Mouse (Mus musculus): ENCODE measurements at regions not wholly inside any gene's neighbourhood (a gene's known extent, or its start where the extent isn't known, plus 50 kb on each side); places are given as distances from the start of the nearest gene placed in this dataset.

DNA sequence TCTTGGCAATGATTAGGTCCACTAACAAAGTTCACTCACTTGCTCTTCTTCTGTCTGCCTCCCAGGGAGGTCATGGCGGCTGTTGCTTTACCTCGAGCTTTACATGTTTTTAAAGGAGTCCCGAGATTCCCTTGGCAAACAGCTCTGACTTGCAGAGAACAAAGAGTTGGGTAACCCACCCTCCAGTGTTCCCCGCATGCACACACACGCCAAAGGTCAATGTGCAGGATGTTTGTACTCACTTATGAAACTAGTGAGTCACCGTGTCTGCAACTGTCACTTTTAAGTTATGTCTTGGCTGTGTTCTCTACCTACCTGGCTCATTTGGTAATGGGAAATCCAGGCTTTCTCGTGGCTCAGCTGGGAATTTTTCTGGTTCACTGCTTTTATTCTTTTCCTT lies 529.1 kb upstream of the Slc35b3 start:
- ATAC-seq (ENCODE audit: insufficient read depth) (no peak), DNase-seq (peak; percentile 10)
- H3K4me2 ChIP-seq: no peak overlapping the region
- no peak overlapping the region for H3K9ac ChIP-seq
- H3K27ac ChIP-seq (ENCODE audit: low read depth): no peak overlapping the region
- H3K9me3 ChIP-seq (ENCODE audit: low read depth, low read length): no peaks in the 10 kb centered on the region
- no peaks in the 10 kb centered on the region for H3K27me3 ChIP-seq (ENCODE audit: insufficient read depth, low read length)
- H3K4me1 ChIP-seq (ENCODE audit: insufficient read depth): no peaks in the 10 kb centered on the region
- TF ChIP-seq CTCF (IDR thresholded peaks at IDR 0.05; ENCODE audit: low read depth): no peak
- H3K4me3 ChIP-seq (ENCODE audit: low read depth, low read length): no peak overlapping the region
- WGBS: 65% methylated on average over 7 of the region's 7 CpGs
- no peaks in the 10 kb centered on the region for H3K36me3 ChIP-seq (ENCODE audit: insufficient read depth)

- no peaks in the 10 kb centered on the region for H3K9me3 ChIP-seq (ENCODE audit: low read depth, low read length)
- no peak overlapping the region for H3K27ac ChIP-seq (ENCODE audit: low read depth)
- no peak for ATAC-seq (ENCODE audit: insufficient read depth)
- no peak overlapping the region for H3K4me3 ChIP-seq (ENCODE audit: low read depth, low read length)
- 55% methylated on average over 6 of the region's 6 CpGs for WGBS
- no peaks in the 10 kb centered on the region for H3K36me3 ChIP-seq (ENCODE audit: insufficient read depth)
- H3K4me2 ChIP-seq: no peak overlapping the region
- no peak for DNase-seq
- no peak for TF ChIP-seq CTCF (IDR thresholded peaks at IDR 0.05; ENCODE audit: low read depth)
- H3K27me3 ChIP-seq (ENCODE audit: insufficient read depth, low read length): no peaks in the 10 kb centered on the region
- no peaks in the 10 kb centered on the region for H3K4me1 ChIP-seq (ENCODE audit: insufficient read depth)
- H3K9ac ChIP-seq: no peak overlapping the region
Measured at GRCm38 (mm10) chr13:39472621-39473020, 511.9 kb upstream of the Slc35b3 start.

DNA sequence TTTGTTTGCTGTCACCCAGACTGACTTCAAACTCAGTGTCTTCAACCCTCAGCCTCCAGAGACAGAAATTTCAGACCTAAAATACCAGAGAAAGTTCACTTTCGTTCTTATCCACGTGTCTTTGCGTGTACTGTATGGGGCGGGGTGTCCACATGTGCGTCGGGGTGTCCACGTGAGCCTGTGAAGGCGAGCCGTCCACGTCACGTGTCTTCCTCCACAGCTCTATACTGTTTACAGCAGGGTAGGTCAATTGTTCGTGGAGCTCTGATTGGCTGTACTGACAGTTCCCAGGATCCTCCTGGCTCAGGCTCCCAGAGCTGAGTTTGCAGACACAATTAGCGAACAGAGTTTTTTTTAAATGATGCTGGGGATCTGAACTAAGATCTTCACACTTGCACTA lies 481.1 kb upstream of the Slc35b3 start:
- DNase-seq: no peak
- Histone ChIP-seq H3K4me1 (ENCODE audit: insufficient read depth) (no peaks in the 10 kb centered on the region), H3K4me2 (no peak overlapping the region), H3K36me3 (ENCODE audit: insufficient read depth) (no peaks in the 10 kb centered on the region), H3K9me3 (ENCODE audit: low read depth, low read length) (no peaks in the 10 kb centered on the region), H3K4me3 (ENCODE audit: low read depth, low read length) (no peak overlapping the region), H3K27ac (ENCODE audit: low read depth) (no peak overlapping the region), H3K9ac (no peak overlapping the region), H3K27me3 (ENCODE audit: insufficient read depth, low read length) (no peaks in the 10 kb centered on the region)
- ATAC-seq (ENCODE audit: insufficient read depth): no peak
- no peak for TF ChIP-seq CTCF (IDR thresholded peaks at IDR 0.05; ENCODE audit: low read depth)
- 90% methylated on average over 13 of the region's 13 CpGs for WGBS

DNA sequence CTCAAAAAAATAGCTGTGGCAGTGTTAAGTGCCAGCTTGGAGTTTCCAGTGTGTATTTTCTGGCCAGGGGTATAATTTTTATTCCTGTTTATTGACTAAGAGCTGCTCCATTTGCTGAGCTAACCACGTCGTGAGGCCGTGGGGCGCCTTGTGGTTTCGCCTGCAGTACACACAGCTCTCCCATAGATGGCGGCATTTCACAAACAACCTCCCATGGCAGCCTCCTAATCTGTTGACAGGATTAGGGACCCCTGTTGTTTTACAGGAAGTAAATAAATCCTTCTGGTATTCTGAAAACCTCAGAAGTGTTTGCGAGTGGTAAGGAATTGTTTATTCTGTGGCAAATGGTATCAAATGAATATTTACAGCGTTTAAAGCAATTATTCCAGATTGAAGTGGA lies 480.2 kb upstream of the Slc35b3 start:
- H3K4me2 ChIP-seq: no peak overlapping the region
- WGBS: 16% methylated on average over 8 of the region's 8 CpGs
- no peaks in the 10 kb centered on the region for H3K27me3 ChIP-seq (ENCODE audit: insufficient read depth, low read length)
- no peak overlapping the region for H3K27ac ChIP-seq (ENCODE audit: low read depth)
- ATAC-seq (ENCODE audit: insufficient read depth) (peak; percentile 44; the same call in 1 of the 2 replicates), DNase-seq (peak; percentile 84)
- no peaks in the 10 kb centered on the region for H3K4me1 ChIP-seq (ENCODE audit: insufficient read depth)
- no peaks in the 10 kb centered on the region for H3K36me3 ChIP-seq (ENCODE audit: insufficient read depth)
- no peaks in the 10 kb centered on the region for H3K9me3 ChIP-seq (ENCODE audit: low read depth, low read length)
- TF ChIP-seq CTCF (IDR thresholded peaks at IDR 0.05; ENCODE audit: low read depth): peak; percentile 92
- H3K4me3 ChIP-seq (ENCODE audit: low read depth, low read length): no peak overlapping the region
- no peak overlapping the region for H3K9ac ChIP-seq

- WGBS: 87% methylated on average over 10 of the region's 10 CpGs
- H3K27me3 ChIP-seq (ENCODE audit: insufficient read depth, low read length): no peaks in the 10 kb centered on the region
- no peak overlapping the region for H3K4me3 ChIP-seq (ENCODE audit: low read depth, low read length)
- no peak for DNase-seq
- H3K4me1 ChIP-seq (ENCODE audit: insufficient read depth): no peaks in the 10 kb centered on the region
- no peak overlapping the region for H3K4me2 ChIP-seq
- H3K9me3 ChIP-seq (ENCODE audit: low read depth, low read length): no peaks in the 10 kb centered on the region
- ATAC-seq (ENCODE audit: insufficient read depth): no peak
- H3K36me3 ChIP-seq (ENCODE audit: insufficient read depth): no peaks in the 10 kb centered on the region
- H3K27ac ChIP-seq (ENCODE audit: low read depth): no peak overlapping the region
- TF ChIP-seq CTCF (IDR thresholded peaks at IDR 0.05; ENCODE audit: low read depth): no peak
- H3K9ac ChIP-seq: no peak overlapping the region
Measured at GRCm38 (mm10) chr13:39440336-39440735, 479.7 kb upstream of the Slc35b3 start.

- Histone ChIP-seq H3K4me3 (ENCODE audit: low read depth, low read length) (no peak overlapping the region), H3K27ac (ENCODE audit: low read depth) (no peak overlapping the region), H3K4me2 (no peak overlapping the region), H3K27me3 (ENCODE audit: insufficient read depth, low read length) (no peaks in the 10 kb centered on the region), H3K9me3 (ENCODE audit: low read depth, low read length) (no peaks in the 10 kb centered on the region), H3K9ac (no peak overlapping the region), H3K36me3 (ENCODE audit: insufficient read depth) (no peaks in the 10 kb centered on the region), H3K4me1 (ENCODE audit: insufficient read depth) (no peaks in the 10 kb centered on the region)
- TF ChIP-seq CTCF (IDR thresholded peaks at IDR 0.05; ENCODE audit: low read depth): no peak
- DNase-seq (no peak), ATAC-seq (ENCODE audit: insufficient read depth) (no peak)
- WGBS: 58% methylated on average over 3 of the region's 3 CpGs
Measured at GRCm38 (mm10) chr13:39427996-39428395, 467.3 kb upstream of the Slc35b3 start.

DNA sequence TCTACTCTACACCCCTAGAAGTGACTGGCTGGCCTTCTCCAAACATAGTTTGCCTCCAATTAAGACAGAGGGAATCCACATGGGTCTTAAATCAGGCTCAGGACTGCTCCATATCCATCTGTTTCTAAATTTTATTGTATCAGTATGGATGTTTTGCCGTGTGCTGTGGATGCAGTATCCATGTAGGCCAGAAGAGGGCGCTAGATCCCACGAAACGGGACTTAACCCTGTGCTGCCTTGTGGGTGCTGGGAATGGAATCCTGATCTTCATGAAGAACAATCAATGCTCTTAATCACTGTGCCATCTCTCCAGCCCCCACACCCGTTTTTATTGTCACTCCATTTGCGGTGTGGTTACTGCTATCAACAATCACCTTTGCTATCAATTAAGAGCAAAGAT lies 465.3 kb upstream of the Slc35b3 start:
- H3K36me3 ChIP-seq (ENCODE audit: insufficient read depth): no peaks in the 10 kb centered on the region
- H3K4me2 ChIP-seq: no peak overlapping the region
- no peak for ATAC-seq (ENCODE audit: insufficient read depth)
- H3K27me3 ChIP-seq (ENCODE audit: insufficient read depth, low read length): no peaks in the 10 kb centered on the region
- no peaks in the 10 kb centered on the region for H3K9me3 ChIP-seq (ENCODE audit: low read depth, low read length)
- H3K9ac ChIP-seq: no peak overlapping the region
- peak; percentile 50 for TF ChIP-seq CTCF (IDR thresholded peaks at IDR 0.05; ENCODE audit: low read depth)
- H3K4me1 ChIP-seq (ENCODE audit: insufficient read depth): no peaks in the 10 kb centered on the region
- H3K27ac ChIP-seq (ENCODE audit: low read depth): no peak overlapping the region
- DNase-seq: no peak
- H3K4me3 ChIP-seq (ENCODE audit: low read depth, low read length): no peak overlapping the region
- 61% methylated on average over 6 of the region's 6 CpGs for WGBS

GRCm38 (mm10) chr13:39418127-39418526 lies 457.5 kb upstream of the Slc35b3 start:
- DNase-seq (no peak), ATAC-seq (ENCODE audit: insufficient read depth) (no peak)
- no peak overlapping the region for H3K9ac ChIP-seq
- H3K27ac ChIP-seq (ENCODE audit: low read depth): no peak overlapping the region
- H3K27me3 ChIP-seq (ENCODE audit: insufficient read depth, low read length): no peaks in the 10 kb centered on the region
- 39% methylated on average over 7 of the region's 7 CpGs for WGBS
- TF ChIP-seq CTCF (IDR thresholded peaks at IDR 0.05; ENCODE audit: low read depth): no peak
- H3K4me3 ChIP-seq (ENCODE audit: low read depth, low read length): no peak overlapping the region
- H3K9me3 ChIP-seq (ENCODE audit: low read depth, low read length): no peaks in the 10 kb centered on the region
- no peaks in the 10 kb centered on the region for H3K36me3 ChIP-seq (ENCODE audit: insufficient read depth)
- no peaks in the 10 kb centered on the region for H3K4me1 ChIP-seq (ENCODE audit: insufficient read depth)
- no peak overlapping the region for H3K4me2 ChIP-seq

Data from lung, embryonic 14.5 days (tissue).